Mouse (Mus musculus): ENCODE results near the gene Ddx6. TPM values are rescaled to one million over a fixed set of nuclear protein-coding genes. Genes with fewer than 3 reads are reported as not detected.

The Ddx6 gene
- polyA plus RNA-seq, 1 experiment from 2014 or later = 14.6 TPM

GRCm38 (mm10) chr9:44590969-44591368, 13.7 kb upstream of the Ddx6 start:
- WGBS = 9% methylated on average over 2 of the region's 2 CpGs
- no peak for ATAC-seq
- H3K36me3 ChIP-seq (ENCODE audit: control insufficient read depth, insufficient read depth, low read length) = no peaks in the 10 kb centered on the region
- no peaks in the 10 kb centered on the region for H3K9me3 ChIP-seq (ENCODE audit: control insufficient read depth, low read length)
- no peaks in the 10 kb centered on the region for H3K4me1 ChIP-seq (ENCODE audit: control insufficient read depth, insufficient read depth, low read depth, low read length)
- no peak overlapping the region for H3K27ac ChIP-seq (ENCODE audit: low read depth, low read length)
- H3K4me2 ChIP-seq (ENCODE audit: low read length) = no peak overlapping the region
- H3K4me3 ChIP-seq (ENCODE audit: low read length) = no peak overlapping the region
- H3K27me3 ChIP-seq (replicated peaks; ENCODE audit: control insufficient read depth, insufficient read depth, low read length) = no peaks in the 10 kb centered on the region
- H3K9ac ChIP-seq (ENCODE audit: low read depth, low read length) = no peak overlapping the region

DNA sequence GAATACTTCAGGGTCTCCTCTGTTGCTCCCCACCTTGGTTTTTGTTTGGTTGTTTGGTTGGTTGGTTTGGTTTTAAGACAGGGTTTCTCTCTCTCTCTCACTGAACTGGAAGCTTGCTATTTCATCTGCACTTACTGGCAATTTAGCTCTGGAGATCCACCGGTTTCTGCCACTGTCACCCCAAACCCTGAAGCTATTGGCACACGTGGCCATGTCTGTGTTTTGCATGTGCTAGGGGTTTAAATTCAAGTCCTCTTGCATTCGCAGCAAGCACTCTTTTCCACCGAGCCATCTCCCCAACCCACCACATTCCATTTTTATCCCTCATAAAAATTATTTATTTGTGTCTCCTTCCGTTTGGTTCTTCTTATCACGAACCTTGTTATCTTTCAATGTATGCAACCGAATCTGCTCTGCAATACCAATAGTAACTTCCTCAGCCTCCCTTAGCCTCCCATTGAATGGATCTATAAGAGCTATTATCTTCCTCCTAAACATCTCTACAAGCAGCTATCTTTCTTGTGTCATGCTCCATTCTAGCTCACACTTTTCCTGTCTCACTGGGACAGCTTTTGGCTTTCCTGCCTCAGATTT, 13.0 kb upstream of the Ddx6 start:
- H3K27me3 ChIP-seq (replicated peaks; ENCODE audit: control insufficient read depth, insufficient read depth, low read length) = no peaks in the 10 kb centered on the region
- no peak overlapping the region for H3K4me3 ChIP-seq (ENCODE audit: low read length)
- no peak overlapping the region for H3K4me2 ChIP-seq (ENCODE audit: low read length)
- H3K9me3 ChIP-seq (ENCODE audit: control insufficient read depth, low read length) = no peaks in the 10 kb centered on the region
- no peaks in the 10 kb centered on the region for H3K36me3 ChIP-seq (ENCODE audit: control insufficient read depth, insufficient read depth, low read length)
- H3K4me1 ChIP-seq (ENCODE audit: control insufficient read depth, insufficient read depth, low read depth, low read length) = no peaks in the 10 kb centered on the region
- no peak overlapping the region for H3K27ac ChIP-seq (ENCODE audit: low read depth, low read length)
- 77% methylated on average over 7 of the region's 7 CpGs for WGBS
- no peak for ATAC-seq
- no peak overlapping the region for H3K9ac ChIP-seq (ENCODE audit: low read depth, low read length)

DNA sequence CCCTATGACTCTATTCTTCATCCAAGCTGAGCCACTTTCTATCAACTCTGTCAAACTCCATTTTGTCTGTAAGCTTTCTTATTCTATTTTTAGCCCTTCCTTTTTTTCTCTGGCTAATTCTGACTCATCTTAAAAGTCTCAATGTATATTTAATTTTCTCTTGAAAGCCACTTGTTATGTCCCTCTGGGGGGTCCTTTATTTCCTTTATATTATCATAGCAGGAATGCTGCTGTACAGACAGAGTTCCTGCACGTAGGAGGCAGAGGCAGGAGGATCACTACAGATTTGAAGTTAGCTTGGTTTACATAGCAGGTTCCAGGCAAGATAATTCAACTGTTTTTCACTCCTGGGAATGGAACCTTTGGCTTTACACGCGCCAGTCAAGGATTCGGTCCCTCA, 11.5 kb upstream of the Ddx6 start:
- Histone ChIP-seq H3K27ac (ENCODE audit: low read depth, low read length) (no peak overlapping the region), H3K4me3 (ENCODE audit: low read length) (no peak overlapping the region), H3K9me3 (ENCODE audit: control insufficient read depth, low read length) (no peaks in the 10 kb centered on the region), H3K9ac (ENCODE audit: low read depth, low read length) (no peak overlapping the region), H3K36me3 (ENCODE audit: control insufficient read depth, insufficient read depth, low read length) (no peaks in the 10 kb centered on the region), H3K4me2 (ENCODE audit: low read length) (no peak overlapping the region), H3K27me3 (replicated peaks; ENCODE audit: control insufficient read depth, insufficient read depth, low read length) (no peaks in the 10 kb centered on the region), H3K4me1 (ENCODE audit: control insufficient read depth, insufficient read depth, low read depth, low read length) (no peaks in the 10 kb centered on the region)
- no peak for ATAC-seq
- WGBS = 83% methylated on average over 4 of the region's 4 CpGs

- WGBS = 84% methylated on average over 4 of the region's 4 CpGs
- no peak overlapping the region for H3K4me2 ChIP-seq (ENCODE audit: low read length)
- no peak overlapping the region for H3K4me3 ChIP-seq (ENCODE audit: low read length)
- H3K9ac ChIP-seq (ENCODE audit: low read depth, low read length) = no peak overlapping the region
- H3K9me3 ChIP-seq (ENCODE audit: control insufficient read depth, low read length) = no peaks in the 10 kb centered on the region
- H3K27me3 ChIP-seq (replicated peaks; ENCODE audit: control insufficient read depth, insufficient read depth, low read length) = no peaks in the 10 kb centered on the region
- H3K4me1 ChIP-seq (ENCODE audit: control insufficient read depth, insufficient read depth, low read depth, low read length) = peaks cover 6% of the 10 kb centered on the region
- H3K36me3 ChIP-seq (ENCODE audit: control insufficient read depth, insufficient read depth, low read length) = no peaks in the 10 kb centered on the region
- ATAC-seq = no peak
- H3K27ac ChIP-seq (ENCODE audit: low read depth, low read length) = no peak overlapping the region
Observed at GRCm38 (mm10) chr9:44593886-44594285, 10.8 kb upstream of the Ddx6 start.

DNA sequence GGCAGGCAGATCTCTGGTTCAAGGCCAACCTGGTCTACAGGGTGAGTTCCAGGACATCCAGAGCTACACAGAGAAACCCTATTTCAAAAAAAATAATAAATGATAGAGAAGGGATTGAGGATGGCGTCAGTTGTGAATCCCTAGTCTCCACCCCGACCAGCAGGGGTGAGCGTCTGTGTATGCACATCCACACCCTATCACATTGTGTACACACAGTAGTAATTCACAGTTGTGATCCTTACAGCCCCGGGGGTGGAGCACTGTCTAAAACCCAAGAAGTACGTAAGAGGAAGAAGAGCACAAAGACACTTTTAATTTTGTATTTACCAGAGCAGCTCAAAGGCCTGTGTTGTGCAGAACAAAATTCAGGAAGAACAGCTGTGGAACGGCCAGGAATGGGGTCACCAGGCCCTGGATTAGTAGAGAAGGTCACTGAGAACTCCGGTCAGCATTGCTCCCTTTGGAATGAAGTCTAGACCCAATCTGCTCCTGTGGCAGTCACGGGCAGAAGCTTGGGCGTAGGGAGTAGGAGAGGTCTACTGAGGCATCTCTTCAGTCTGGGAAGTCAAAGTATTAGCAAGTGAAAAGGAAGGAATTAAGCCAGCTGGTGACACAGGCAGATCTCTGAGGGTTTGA, 9.7 kb upstream of the Ddx6 start:
- H3K27me3 ChIP-seq (replicated peaks; ENCODE audit: control insufficient read depth, insufficient read depth, low read length) = no peaks in the 10 kb centered on the region
- H3K4me1 ChIP-seq (ENCODE audit: control insufficient read depth, insufficient read depth, low read depth, low read length) = peaks cover 11% of the 10 kb centered on the region
- H3K9ac ChIP-seq (ENCODE audit: low read depth, low read length) = no peak overlapping the region
- no peaks in the 10 kb centered on the region for H3K36me3 ChIP-seq (ENCODE audit: control insufficient read depth, insufficient read depth, low read length)
- H3K27ac ChIP-seq (ENCODE audit: low read depth, low read length) = no peak overlapping the region
- H3K4me2 ChIP-seq (ENCODE audit: low read length) = no peak overlapping the region
- H3K9me3 ChIP-seq (ENCODE audit: control insufficient read depth, low read length) = no peaks in the 10 kb centered on the region
- H3K4me3 ChIP-seq (ENCODE audit: low read length) = no peak overlapping the region
- WGBS = 84% methylated on average over 9 of the region's 9 CpGs
- no peak for ATAC-seq

DNA sequence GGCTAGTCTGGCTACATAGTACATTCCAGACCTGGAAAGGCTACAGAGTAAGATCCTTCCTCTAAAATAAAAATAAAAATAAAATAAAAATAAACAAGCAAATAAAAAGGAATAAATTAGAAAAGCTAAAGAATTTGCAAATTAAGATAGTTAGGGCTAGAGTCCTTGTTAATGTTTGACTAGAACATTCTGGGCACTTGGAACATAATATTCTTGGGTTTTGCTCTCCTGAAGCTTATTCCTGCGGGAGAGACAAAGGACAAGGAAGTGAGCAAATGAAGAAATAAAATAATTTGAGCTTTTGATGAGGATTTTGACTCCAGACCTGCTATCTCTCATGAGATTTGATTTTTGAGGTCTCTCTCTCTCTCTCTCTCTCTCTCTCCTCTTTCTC, 9.2 kb upstream of the Ddx6 start:
- Histone ChIP-seq H3K27ac (ENCODE audit: low read depth, low read length) (no peak overlapping the region), H3K36me3 (ENCODE audit: control insufficient read depth, insufficient read depth, low read length) (no peaks in the 10 kb centered on the region), H3K27me3 (replicated peaks; ENCODE audit: control insufficient read depth, insufficient read depth, low read length) (no peaks in the 10 kb centered on the region), H3K4me2 (ENCODE audit: low read length) (no peak overlapping the region), H3K4me1 (ENCODE audit: control insufficient read depth, insufficient read depth, low read depth, low read length) (peaks cover 11% of the 10 kb centered on the region), H3K4me3 (ENCODE audit: low read length) (no peak overlapping the region), H3K9me3 (ENCODE audit: control insufficient read depth, low read length) (no peaks in the 10 kb centered on the region), H3K9ac (ENCODE audit: low read depth, low read length) (no peak overlapping the region)
- no peak for ATAC-seq
- 89% methylated on average over 1 of the region's 1 CpGs for WGBS

GRCm38 (mm10) chr9:44597742-44598141, 7.0 kb upstream of the Ddx6 start:
- Histone ChIP-seq H3K9ac (ENCODE audit: low read depth, low read length) (no peak overlapping the region), H3K4me1 (ENCODE audit: control insufficient read depth, insufficient read depth, low read depth, low read length) (peaks cover 12% of the 10 kb centered on the region), H3K36me3 (ENCODE audit: control insufficient read depth, insufficient read depth, low read length) (no peaks in the 10 kb centered on the region), H3K27ac (ENCODE audit: low read depth, low read length) (no peak overlapping the region), H3K27me3 (replicated peaks; ENCODE audit: control insufficient read depth, insufficient read depth, low read length) (no peaks in the 10 kb centered on the region), H3K4me3 (ENCODE audit: low read length) (no peak overlapping the region), H3K9me3 (ENCODE audit: control insufficient read depth, low read length) (no peaks in the 10 kb centered on the region), H3K4me2 (ENCODE audit: low read length) (no peak overlapping the region)
- ATAC-seq = no peak
- WGBS = 87% methylated on average over 2 of the region's 2 CpGs

DNA sequence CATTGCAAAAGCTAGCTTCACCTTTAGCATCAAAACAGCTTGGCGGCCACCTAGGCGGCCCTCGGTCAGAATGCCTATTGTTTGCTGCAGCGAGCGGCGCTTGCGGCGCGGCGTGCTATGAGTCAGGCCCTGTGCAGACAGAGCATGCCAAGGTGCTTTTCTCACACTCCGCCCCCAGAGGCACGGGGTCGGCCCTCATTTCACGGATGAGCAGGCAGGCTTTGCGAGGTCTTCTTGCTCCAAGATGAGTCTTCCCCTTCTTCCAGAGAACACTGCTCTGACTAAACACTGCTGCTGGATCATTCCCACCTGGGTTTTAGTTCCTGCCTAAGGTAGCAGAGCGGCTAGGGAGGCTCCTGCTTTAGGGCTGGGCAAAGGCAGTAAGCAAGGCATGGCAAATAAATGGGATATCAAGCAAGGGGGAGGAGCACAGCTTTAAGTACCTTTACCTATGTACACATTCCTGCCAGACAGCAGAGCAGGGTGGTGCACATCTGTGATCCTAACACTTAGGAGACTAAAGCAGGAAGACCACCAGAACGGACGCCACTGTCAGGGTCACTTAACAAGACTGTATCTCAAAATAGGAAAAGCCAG, 5.7 kb upstream of the Ddx6 start:
- Histone ChIP-seq H3K36me3 (ENCODE audit: control insufficient read depth, insufficient read depth, low read length) (no peaks in the 10 kb centered on the region), H3K9me3 (ENCODE audit: control insufficient read depth, low read length) (no peaks in the 10 kb centered on the region), H3K9ac (ENCODE audit: low read depth, low read length) (peak overlapping the region; percentile 46), H3K27me3 (replicated peaks; ENCODE audit: control insufficient read depth, insufficient read depth, low read length) (no peaks in the 10 kb centered on the region), H3K27ac (ENCODE audit: low read depth, low read length) (peak overlapping the region; percentile 21; the same call in 1 of the 2 replicates), H3K4me1 (ENCODE audit: control insufficient read depth, insufficient read depth, low read depth, low read length) (peaks cover 17% of the 10 kb centered on the region), H3K4me3 (ENCODE audit: low read length) (no peak overlapping the region), H3K4me2 (ENCODE audit: low read length) (peak overlapping the region; percentile 48)
- WGBS = 3% methylated on average over 18 of the region's 18 CpGs
- peak; percentile 54; the same call in 1 of the 2 replicates for ATAC-seq

DNA sequence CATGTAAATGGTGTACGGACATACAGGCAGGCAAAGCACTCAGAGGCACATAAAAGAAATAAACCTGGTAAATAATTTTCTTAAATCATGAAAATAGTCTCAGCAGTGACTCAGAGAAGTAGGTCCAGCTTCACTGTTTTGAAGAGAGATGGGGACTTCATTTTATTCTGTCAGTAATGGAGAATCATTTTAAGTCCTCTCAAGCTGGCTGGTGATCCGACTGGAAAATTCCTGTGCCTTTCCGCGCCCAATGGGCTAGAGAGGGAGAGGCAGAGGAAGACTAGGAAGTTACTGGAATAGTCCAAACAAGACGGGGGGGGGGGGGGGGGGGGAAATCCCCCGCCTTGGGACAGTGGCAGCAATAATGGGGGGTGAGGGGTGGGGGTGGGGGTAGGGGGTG, 5.1 kb upstream of the Ddx6 start:
- no peak for ATAC-seq
- Histone ChIP-seq H3K4me1 (ENCODE audit: control insufficient read depth, insufficient read depth, low read depth, low read length) (peaks cover 17% of the 10 kb centered on the region), H3K9ac (ENCODE audit: low read depth, low read length) (no peak overlapping the region), H3K4me2 (ENCODE audit: low read length) (no peak overlapping the region), H3K27ac (ENCODE audit: low read depth, low read length) (no peak overlapping the region), H3K36me3 (ENCODE audit: control insufficient read depth, insufficient read depth, low read length) (no peaks in the 10 kb centered on the region), H3K27me3 (replicated peaks; ENCODE audit: control insufficient read depth, insufficient read depth, low read length) (no peaks in the 10 kb centered on the region), H3K9me3 (ENCODE audit: control insufficient read depth, low read length) (no peaks in the 10 kb centered on the region), H3K4me3 (ENCODE audit: low read length) (no peak overlapping the region)
- WGBS = 21% methylated on average over 4 of the region's 6 CpGs
